Mouse (Mus musculus): ENCODE data around the gene H2al2a.
"Not testable (repeated sequence)": the region's sequence is repeated elsewhere in the genome, so short reads cannot be mapped to it uniquely, and the experiment has no call there.

H2al2a gene

DNA sequence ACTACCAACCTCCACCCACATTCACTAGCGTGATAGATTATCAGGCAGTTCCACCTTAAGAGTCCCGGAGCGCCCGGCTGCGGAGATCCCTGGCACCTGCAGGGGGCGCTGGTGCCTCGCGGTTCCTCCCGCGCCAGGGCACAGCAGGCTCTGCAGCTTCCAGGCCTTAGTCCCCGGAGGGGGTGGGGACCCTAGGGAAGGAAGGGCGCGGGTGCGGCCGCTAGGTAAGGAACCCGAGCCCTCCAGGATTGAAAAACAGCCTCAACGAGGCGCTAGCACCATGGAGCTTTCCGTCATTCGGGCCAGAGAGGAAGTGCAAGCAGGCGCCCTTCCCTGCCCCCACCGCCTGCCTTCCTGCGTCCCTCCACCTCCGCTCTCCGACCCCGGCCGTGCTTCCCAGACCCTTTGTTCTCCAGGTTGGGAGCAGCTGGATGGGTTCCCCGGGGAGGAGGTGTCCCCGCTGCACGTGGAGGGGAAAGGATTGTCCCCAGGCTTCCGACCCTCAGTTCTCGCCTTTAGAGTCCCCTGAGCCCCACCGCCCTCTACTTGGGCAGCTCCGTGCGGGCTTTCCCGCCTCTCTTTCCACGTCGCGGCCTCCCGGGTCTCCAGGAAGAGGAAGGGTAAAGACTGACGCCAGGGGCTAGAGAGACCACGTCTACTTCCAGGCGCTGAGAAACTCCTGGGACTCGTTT lies 30.8 kb upstream of the H2al2a start:
- peak; percentile 86 for DNase-seq (ENCODE audit: low spot score)

DNA sequence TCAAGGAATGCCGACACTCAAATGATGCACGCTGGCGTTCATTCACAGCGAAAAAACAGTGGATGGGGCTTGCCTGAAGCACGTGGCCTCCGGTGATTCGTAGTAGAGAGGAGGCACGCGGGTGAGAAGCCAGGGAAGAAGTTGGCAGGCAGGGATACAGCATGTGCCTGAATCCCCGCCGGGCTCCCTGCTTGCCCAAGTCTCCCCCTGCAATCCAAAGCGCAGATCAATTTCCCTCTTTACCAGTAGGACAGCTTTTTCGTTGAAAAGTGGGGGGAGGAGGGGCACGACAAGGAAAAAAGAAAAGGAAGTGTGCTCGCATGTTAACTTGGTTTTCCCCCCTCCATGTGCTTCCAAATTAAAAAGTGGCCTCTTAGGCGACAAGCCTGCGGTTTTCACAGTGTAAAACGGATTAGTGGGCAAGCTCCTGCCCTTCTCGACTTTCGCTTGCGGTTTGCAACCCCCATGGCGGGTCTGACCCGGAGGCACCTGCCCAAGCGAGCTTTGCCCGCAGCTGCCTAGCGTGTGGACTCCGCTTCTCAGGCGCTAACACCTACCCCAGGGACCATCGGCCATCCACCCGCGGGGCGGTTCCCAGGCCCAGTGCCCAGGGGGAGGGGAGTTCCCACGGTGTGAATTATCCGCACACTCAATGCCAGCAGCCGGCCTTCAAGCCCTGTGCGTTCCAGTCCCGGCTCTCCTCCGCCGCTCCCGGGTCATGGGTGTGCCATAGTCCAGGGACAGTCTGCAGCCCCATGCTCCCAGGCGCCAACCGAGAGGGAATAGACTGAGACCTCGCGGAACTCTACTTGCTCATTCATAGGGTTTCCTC lies 29.6 kb upstream of the H2al2a start:
- no peak for DNase-seq (ENCODE audit: low spot score)

GRCm38 (mm10) chr2:18025781-18026115 lies 29.0 kb upstream of the H2al2a start:
- DNase-seq (ENCODE audit: low spot score) = no peak

GRCm38 (mm10) chr2:18025116-18025515 lies 28.4 kb upstream of the H2al2a start:
- no peak for DNase-seq (ENCODE audit: low spot score)

GRCm38 (mm10) chr2:18022886-18023285 lies 26.1 kb upstream of the H2al2a start:
- no peak for DNase-seq (ENCODE audit: low spot score)

- no peak for DNase-seq (ENCODE audit: low spot score)
These were observed 22.4 kb upstream of the H2al2a start for GRCm38 (mm10) chr2:18019122-18019521.

DNA sequence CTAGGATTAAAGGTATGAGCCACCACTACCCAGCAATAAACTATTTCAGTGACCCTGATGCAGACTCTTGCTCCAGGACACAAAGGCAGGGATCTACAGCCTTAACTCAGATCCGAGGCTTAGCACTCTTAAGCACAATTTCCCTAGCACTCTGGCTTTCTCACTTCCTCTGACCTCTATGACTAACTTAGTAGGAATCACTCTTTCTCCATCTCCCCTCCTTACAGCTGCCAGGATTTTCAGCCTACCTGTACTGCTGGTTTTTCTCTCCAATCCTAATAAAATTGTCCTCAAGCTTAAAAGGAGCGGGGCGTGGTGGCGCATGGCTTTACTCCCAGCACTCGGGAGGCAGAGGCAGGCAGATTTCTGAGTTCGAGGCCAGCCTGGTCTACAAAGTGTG lies 20.6 kb upstream of the H2al2a start:
- DNase-seq (ENCODE audit: low spot score) = no peak

DNA sequence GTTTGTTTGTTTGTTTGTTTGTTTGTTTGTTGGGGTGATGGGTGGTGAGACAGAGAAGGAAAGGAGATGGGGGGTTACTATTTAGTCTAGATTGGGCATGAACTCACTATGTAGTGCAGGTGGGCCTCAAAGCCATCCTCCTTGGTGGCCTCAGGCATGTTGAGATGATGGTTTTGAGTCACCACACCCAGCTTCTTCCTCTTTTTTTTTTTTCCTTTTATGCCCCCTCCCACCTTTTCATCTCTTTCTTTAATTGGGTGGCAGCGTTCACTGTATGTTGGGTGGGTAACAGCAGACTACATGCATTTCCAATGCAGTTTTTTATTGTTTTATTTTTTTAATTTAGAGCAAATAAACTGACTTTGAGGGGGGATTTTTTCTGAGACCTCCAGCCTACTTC lies 19.9 kb upstream of the H2al2a start:
- no peak for DNase-seq (ENCODE audit: low spot score)

- DNase-seq (ENCODE audit: low spot score) = no peak
These were observed 18.8 kb upstream of the H2al2a start for GRCm38 (mm10) chr2:18015581-18015980.

- DNase-seq (ENCODE audit: low spot score) = no peak
These were observed 16.1 kb upstream of the H2al2a start for GRCm38 (mm10) chr2:18012866-18013265.

GRCm38 (mm10) chr2:18011226-18011625 lies 14.5 kb upstream of the H2al2a start:
- DNase-seq (ENCODE audit: low spot score) = no peak

DNA sequence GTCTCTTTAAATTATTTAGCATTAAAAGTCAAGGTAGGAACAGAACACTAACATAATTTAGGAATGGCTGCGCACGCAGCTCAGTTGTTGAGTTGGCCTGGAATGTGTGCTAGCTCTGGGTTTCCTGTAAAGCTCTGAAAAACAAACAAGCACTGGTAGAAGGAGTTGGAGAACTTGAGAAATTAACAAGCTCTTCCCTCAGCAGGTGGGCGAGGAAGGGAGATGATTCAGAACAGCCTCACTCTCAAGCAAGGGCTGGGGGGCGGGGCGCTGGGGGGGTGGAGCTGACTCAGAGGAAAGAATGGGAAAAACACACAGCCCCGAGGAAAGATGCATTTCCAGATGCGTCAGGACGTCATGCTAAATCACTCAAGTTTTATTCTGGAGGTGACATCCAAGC lies 8.4 kb upstream of the H2al2a start:
- no peak for DNase-seq (ENCODE audit: low spot score)

DNA sequence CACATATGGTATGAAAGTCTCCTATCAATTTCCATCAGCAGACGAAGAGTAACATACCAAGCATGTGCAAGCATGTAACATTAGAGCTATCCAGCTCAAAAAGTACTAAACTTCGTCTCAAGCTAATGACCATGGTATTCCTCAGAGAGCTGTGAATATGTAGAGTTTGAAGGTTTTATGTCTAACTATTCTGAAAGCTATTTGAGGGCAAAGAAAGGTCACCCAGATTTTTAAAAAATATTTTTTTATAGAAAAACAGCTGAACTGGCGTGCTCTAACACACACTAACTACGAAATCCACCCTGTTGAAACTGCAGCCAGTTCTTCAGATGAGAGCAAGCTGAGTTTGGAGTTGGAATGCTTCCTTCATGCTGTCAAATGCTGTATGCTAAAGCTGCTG lies 7.5 kb upstream of the H2al2a start:
- no peak for DNase-seq (ENCODE audit: low spot score)

- no peak for DNase-seq (ENCODE audit: low spot score)
These were observed 5.5 kb upstream of the H2al2a start for GRCm38 (mm10) chr2:18002306-18002705.

- DNase-seq (ENCODE audit: low spot score) = no peak
These were observed 7.2 kb downstream of the H2al2a start for GRCm38 (mm10) chr2:17989562-17989961.

- DNase-seq (ENCODE audit: low spot score) = no peak
These were observed 7.6 kb downstream of the H2al2a start for GRCm38 (mm10) chr2:17989115-17989514.

DNA sequence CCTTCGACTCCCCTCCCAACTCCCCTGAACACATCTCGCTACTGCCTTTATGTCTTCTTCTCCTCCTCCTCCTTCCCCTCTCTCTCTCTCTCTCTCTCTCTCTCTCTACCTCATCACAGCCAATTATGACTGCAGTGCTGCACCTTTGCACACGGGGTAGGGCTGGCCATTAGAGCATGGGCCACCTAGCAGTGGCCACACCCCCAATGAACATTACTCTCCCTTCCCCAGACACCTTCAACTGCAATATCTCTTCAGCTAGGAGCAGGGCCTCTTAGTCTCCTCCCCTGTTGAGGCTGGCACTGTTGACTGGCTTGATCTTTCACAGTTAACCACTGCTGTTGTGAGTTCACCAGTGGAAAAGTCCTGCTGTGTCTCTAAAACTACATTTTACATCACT lies 10.1 kb downstream of the H2al2a start:
- DNase-seq (ENCODE audit: low spot score) = no peak

GRCm38 (mm10) chr2:17984774-17985173 lies 12.0 kb downstream of the H2al2a start:
- no peak for DNase-seq (ENCODE audit: low spot score)

DNA sequence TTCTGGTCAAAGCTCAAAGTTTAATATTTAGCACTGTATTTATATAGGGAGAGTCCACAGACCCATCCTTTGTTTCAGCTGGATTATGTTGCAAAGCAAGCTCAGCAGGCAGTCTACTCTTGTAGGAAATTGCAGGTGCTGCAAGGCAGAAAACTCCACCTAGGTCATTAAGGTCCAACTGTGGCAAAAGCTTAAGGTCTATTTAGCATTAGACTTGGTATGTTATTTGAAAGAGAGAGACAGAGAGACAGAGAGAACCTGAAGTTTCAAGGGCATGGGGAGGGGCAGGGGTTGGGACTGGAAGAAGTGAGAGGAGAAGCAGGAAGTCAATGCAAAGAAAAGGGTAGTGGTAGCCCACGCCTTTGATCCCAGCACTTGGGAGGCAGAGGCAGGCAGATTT lies 14.0 kb downstream of the H2al2a start:
- no peak for DNase-seq (ENCODE audit: low spot score)

GRCm38 (mm10) chr2:17978706-17979105 lies 18.1 kb downstream of the H2al2a start:
- no peak for DNase-seq (ENCODE audit: low spot score)

DNA sequence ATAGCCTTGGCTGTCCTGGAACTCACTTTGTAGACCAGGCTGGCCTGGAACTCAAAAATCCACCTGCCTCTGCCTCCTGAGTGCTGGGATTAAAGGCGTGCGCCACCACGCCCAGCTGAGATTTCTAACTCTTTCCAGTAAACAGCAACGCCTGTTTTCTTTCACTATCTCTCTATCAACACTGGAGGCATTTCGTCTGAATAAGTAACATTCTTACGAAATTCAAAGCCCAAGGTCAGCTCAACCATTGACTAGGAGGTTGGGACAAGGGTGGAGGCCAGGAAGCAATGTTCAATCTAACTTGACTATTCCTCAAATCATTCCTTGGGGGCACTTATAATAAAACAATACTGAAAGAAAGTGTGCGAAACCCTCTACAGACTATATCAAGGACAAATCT lies 18.5 kb downstream of the H2al2a start:
- not testable (repeated sequence) for DNase-seq (ENCODE audit: low spot score)

GRCm38 (mm10) chr2:17977645-17978044 lies 19.1 kb downstream of the H2al2a start:
- DNase-seq (ENCODE audit: low spot score) = not testable (repeated sequence)

DNA sequence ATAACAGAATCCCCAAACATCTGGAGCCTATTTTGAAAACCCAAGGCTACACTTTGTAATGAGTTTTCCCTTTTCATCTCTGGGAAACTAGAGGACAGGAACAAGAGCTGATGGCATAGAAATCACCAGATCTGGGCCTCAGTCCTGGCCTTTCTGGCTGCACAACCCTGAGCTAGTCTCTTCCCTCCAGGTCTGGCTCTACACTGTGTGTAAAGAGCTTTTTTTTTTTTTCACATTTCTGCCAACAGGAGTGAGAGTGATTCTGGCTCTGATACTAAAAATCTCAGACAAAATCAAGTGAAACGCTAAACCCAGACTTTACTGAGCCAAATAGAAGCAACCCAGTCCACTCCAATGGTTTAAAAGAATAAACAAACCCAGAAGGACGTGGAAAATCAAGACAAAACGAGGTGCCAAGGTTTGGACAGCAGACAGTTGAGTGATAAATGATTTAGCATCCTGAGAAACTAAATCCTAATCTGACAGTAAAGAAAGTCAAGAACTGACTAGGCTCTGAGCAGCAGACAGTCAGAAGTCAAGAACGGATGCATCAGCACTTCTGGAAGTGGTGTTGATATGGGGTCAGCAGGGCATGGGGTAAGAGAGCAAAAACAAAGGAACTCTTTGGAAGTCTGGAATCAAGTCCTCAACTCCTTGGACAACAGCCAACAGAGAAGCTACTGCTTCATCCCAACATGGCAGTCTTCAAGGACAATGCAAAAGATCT lies 21.0 kb downstream of the H2al2a start:
- no peak for DNase-seq (ENCODE audit: low spot score)
